Mouse (Mus musculus): ENCODE results near the gene Slc39a11.

Slc39a11 gene

DNA sequence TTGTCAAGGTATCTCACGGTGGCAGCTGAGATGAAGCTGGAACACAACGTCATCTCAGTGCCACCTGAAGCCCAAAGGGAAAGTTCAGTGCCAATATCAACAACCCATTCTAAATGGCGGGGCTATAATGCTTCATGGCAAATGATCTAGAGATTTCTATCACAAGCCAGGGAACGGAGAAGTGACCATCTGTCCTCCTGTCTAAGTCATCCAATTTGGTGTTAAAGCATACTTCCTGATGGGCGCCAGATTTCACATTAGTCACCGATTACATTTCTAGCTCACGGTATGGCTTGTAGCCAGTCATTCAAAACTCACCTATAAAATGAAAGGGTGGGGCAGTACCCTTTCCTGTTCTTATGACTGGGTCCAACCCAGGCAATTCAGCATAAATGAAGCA, 435.1 kb downstream of the Slc39a11 start:
- no peak for DNase-seq

DNA sequence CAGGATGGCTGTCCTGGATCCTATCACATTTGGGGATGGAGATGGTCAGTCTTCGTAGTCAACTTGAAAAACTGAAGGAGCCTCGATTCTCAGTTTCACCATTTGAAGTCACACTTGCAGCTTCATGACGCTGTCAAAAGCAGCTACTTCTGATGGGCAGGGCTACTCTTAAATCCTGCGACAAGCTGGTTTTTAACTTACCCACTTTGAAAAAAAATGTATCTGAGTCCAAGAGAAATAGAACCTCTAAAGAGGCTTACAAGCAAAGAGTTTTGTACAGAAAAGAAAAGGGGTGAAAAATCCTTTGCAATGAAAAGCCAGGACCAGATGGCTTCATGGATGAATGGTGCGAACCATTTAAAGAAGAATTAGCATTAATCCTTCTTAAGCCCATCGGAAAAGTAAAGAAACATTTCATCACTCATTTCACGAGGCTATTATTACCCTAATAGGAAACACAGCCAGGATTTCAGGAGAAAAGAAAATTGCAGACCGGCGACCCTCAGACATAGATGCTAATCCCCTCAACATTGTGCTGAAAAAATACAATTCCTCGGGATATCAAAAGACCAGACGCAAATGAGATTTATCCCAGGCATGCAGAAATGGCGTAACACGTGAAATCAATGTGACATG, 437.4 kb downstream of the Slc39a11 start:
- DNase-seq: no peak

DNA sequence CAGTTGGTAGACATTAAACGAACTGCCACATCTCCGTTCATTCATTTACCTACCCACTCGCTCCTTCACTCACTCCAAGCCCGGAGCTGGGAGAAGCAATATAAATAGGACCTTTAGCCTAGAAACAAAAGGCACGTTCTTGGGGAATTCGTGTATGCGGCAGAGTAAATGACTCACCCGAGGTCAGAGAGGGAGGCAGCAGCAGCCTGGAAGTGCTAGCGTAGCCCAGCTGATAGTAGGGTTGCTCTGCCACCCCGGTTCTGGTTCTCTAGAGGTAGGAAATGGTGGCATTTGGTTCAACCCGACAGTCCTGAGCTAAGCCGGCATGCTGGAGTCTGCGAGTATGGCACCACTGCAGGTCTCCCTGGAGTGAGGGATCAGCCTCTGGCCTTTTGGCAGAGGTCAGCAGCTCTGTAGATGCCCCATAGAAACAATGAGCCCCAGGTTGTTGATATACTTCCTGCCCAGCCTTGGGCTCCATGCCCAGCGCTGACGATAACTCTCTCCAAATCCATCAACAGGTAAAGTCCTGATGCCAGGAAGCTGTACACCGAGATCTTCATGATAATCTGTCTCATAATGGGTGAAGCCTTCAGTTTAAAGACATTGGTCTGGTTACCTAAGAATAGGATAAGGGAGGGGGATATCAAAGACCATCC, 440.5 kb downstream of the Slc39a11 start:
- no peak for DNase-seq

DNA sequence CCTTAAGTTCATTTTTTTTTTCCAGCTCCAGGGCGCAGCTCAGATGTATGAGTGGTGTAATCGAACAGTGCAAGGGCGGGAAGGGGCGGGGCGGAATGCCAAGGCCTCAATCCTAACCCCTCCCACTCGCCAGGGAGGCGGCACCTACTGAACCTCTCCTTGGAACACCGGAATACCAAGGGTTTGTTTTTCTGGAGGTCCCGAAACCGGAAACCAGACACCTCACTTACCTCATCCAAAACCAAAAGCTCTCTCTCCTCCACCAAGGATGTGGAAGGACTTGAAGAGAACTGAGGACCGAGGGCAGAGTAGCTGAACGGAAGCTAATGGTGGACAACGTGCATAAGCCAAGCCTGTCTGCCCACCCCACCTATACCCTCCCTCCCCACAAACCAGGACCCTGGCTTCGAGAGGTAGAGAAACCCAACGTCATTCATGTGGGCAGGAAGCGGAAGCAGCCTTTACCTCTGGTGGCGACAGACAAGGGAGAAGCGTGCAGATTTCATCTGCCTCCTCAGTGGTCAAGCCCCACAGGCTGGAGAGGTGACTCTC, 441.3 kb downstream of the Slc39a11 start:
- no peak for DNase-seq

DNA sequence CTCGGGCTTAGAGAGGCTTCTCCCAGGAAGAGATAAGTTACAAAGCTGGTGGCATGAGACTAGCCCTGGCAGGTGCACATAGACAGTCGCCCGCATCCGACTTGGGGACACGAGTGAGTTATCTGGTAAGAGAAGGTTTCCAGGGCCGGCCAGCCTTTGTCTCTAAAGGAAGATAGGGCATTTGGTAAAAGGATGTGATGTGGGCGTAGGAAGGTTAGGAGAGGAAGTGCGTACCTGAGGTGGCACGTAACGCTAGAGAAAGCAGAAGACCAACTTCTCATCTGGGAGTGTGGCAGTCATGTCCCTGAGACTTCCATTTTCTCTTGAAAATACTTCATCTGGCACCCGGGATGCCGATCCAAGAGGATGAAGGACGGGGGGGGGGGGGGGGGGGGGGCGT, 441.9 kb downstream of the Slc39a11 start:
- no peak for DNase-seq

DNA sequence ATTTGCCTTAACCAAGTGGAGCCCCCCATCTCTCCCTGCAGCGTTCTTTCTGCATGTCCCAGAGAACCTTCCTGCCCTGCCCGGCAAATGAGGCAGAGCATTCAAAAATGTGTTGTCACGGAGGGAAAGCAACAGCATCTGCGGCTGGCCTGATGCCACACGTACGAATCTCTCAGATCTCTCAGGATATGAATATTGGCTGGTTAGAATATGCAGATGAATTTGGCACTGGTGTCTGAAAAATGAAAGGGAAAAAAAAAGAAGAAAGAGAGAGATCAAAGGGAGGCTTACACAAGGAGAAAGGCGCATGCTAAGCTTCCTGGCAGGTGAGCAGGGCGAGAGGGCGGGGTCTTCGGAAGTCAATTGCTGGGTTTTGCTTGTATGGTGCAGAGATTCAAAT, 443.8 kb downstream of the Slc39a11 start:
- DNase-seq: no peak

DNA sequence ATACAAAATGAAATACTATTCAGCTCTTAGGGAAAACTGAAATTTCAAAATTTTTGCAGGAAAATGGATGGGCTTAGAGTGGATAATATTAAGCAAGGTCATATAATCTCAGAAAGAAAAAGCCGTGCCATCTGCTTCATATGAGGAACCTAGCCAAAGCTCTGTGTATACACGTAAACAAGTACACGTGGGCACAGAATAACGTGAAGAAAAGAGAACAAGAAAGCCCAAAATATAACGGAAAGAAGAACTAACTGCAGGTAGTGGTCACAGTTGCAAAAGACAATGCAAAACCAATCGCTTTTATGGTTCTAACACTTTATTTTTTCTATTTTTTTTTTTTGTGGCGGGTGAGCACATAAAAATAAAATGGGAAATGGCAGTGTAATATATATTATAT, 446.9 kb downstream of the Slc39a11 start:
- DNase-seq: no peak

DNA sequence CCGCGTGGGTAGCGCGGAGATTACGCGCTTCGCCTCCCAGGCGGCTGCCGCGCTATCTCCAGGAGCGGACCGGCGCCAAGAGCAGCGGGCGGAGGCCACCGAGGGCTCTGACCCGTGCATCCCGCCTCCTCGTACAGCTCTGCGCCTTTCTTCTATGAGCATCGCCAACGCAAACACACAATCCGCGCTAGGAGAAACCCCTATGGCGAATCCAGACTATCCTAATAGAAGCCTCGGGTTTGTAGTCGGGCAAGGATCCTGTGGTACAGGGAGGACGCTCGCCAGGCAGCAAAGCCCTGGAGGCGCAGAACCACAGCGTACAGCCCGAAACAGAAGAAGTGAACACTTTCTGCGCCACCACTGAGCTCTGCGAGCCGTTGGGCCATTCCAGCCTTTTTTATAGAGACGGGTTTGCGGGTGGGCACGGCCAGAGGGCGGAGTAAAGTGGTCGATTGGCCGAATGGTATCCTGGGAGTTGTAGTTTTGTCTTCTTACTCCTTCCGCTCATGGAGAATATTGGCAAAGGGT, 448.3 kb downstream of the Slc39a11 start:
- DNase-seq: peak; percentile 98

DNA sequence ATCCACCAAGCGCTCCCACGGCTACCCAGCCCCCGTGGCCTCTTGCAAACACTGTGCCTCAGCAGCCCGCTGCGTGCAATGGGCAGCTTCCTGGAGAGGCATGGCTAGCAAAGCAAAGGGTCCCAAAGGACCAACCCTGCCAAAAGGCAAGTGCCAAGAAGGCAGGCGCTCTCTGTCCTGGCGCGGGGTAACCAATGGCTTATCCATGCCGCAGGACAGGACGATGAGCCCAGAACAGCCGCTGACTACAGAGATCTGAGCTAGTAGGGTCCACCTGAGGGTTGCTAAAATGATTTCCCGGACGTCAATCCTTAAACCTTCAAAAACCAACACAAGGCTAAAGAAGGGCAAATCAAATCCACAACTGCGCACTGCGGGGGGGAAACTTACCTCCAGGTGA, 449.0 kb downstream of the Slc39a11 start:
- DNase-seq: no peak

DNA sequence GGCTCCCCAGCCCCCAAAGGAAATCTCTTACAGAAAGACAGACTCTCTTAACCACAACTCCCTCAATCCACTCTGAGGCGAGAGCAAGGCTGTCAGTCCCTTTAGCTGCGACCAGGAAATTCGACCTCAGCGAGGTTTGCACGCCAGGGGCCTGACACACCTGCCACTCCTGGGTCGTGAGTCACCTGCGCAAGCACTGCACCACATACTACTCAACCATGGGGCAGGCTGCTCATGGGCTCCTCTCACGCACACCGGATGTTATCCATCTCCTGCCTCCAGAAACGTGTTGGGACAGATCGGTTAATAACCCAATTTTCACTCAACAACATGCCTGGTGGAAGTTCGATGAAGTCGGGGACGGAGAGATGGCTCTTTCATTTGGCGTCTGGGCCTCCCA, 451.3 kb downstream of the Slc39a11 start:
- no peak for DNase-seq

DNA sequence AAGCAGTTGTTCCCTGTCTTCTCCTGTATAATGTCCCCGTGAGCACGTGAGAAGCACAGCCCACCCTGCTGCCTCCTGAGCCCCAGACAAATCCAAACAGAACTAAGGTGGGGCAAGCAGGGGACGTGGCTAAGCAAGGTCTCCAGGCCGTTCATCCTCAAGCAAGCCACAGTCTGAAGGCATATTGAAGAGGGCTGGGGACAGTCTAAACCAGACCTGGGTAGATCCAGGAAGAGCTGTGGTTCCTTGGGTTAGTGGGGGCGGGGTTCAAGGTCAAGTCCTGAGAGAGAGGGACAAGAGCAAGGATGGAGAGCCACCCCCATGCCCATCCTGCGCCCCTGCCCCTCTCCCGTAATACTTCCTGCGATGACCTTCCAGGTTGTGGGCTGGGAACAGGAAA, 452.3 kb downstream of the Slc39a11 start:
- no peak for DNase-seq

DNA sequence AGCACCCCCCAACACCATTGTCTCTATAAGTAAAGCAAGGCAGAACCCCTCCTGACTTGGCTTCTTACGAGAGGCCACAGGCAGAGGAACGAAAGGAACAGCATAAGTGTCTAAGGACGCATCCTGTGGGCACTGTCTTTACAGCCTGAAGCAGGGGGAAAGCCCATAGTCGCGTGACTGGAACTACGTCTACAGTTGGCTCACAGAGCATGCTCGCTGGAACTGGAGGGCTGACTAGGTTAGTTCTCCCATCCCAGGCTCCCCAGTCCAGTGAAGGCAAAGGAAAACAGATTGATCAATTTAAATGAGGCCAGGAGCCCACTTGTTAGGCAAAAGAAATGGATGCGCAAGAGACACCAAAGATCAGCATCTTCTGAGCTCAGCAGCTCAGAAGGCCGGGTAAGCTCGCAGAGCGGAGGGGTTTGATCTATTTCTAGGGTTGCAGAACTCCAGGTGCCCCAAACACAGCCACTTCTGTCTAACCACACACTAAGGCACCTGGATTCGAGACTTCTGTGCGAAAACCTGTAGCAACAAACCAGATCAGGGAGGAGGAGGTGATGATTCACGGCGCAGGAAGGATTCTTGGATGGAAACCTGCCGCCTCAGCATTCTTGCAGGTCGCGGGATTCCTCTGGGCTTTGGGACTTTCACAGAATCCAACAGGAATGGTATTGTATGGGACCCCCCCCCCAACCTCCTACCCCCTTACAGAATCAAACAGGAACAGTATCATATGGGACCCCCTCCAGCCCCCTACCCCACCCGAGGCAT, 453.5 kb downstream of the Slc39a11 start:
- DNase-seq: no peak
